In the genomic region with DNA sequence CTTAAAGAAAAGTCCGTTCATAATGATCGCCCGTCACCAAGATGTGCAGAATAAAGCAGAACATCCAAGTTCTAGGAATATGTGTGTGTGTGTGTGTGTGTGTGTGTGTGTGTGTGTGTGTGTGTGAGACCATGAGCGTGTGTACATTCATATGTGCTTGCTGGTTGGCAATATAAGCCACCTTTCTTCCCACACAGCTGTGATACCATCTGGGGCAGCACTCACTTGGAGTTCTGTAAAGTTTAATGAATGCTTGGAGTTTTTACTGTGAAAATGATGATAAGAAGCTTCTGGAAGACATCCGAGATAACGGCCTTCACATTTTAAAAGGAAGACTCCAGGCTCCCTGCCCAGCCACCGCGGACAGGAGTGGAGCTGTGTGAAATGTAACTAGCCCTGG, we compare ENCODE assay signal across 14 mouse cellular contexts.
DNase-seq lines count a peak whose midpoint lies in the region; ATAC-seq and TF ChIP-seq lines count a peak whose summit lies in the region.
"Had no signal": no experiment of that assay in that cellular context is flagged by ENCODE, and none has a peak within 500 bp of the region (broad histone marks: within the 10 kb centered on the region; RNA-seq: fewer than 3 reads in every experiment).

No protein-coding gene starts in this region.

- WGBS in forebrain, postnatal 0 days = 65% methylated on average over 8 of the region's 8 CpGs
- 95% methylated on average over 8 of the region's 8 CpGs for WGBS in forebrain, embryonic 10.5 days
- 47% methylated on average over 8 of the region's 8 CpGs for WGBS in lung, embryonic 14.5 days
- 71% methylated on average over 8 of the region's 8 CpGs for WGBS in stomach, embryonic 15.5 days

- H3K4me1 ChIP-seq in forebrain, postnatal 0 days (ENCODE audit: insufficient read depth) = no peaks in the 10 kb centered on the region
- H3K4me1 ChIP-seq in forebrain, embryonic 10.5 days = no peaks in the 10 kb centered on the region
- no peaks in the 10 kb centered on the region for H3K4me1 ChIP-seq in lung, embryonic 14.5 days (ENCODE audit: insufficient read depth)
- H3K4me1 ChIP-seq in stomach, embryonic 15.5 days = no peaks in the 10 kb centered on the region
- H3K4me1 ChIP-seq: hindbrain, embryonic 10.5 days; kidney, embryonic 15.5 days; liver, embryonic 12.5 days; midbrain, embryonic 12.5 days had no signal

- peak; percentile 71 for DNase-seq in forebrain, postnatal 0 days
- DNase-seq in forebrain, embryonic 10.5 days (ENCODE audit: extremely low spot score, low spot score) = no peak
- peak; percentile 47 for DNase-seq in lung, embryonic 14.5 days
- no peak for DNase-seq in lung, adult 18-20 months
- DNase-seq in layer of hippocampus, adult 2 months (ENCODE audit: low spot score in 2 of 2) = peak; percentile 42 to 68
- DNase-seq in liver = no peak
- DNase-seq: cerebellum, adult 9-10 months; lung, postnatal 4 days had no signal

- ATAC-seq in forebrain, postnatal 0 days = peak; percentile 51
- no peak; the same call in 1 of the 2 replicates for ATAC-seq in lung, embryonic 14.5 days (ENCODE audit: insufficient read depth)
- ATAC-seq in stomach, embryonic 15.5 days (ENCODE audit: insufficient read depth, low FRiP score, low read depth) = no peak
- ATAC-seq: inflammation-experienced regulatory T-cells, adult 6 months; liver, embryonic 12.5 days had no signal

- no peaks in the 10 kb centered on the region for H3K9me3 ChIP-seq in forebrain, postnatal 0 days (ENCODE audit: low read length)
- H3K9me3 ChIP-seq in forebrain, embryonic 10.5 days = no peaks in the 10 kb centered on the region
- H3K9me3 ChIP-seq in lung, embryonic 14.5 days (ENCODE audit: low read depth, low read length) = no peaks in the 10 kb centered on the region; the same call in 1 of the 2 replicates
- no peaks in the 10 kb centered on the region for H3K9me3 ChIP-seq in stomach, embryonic 15.5 days
- H3K9me3 ChIP-seq: kidney, embryonic 15.5 days; liver, embryonic 12.5 days; midbrain, embryonic 12.5 days had no signal

- peaks cover 3% of the 10 kb centered on the region; the same call in 1 of the 2 replicates for H3K36me3 ChIP-seq in forebrain, postnatal 0 days (ENCODE audit: insufficient read depth)
- no peaks in the 10 kb centered on the region for H3K36me3 ChIP-seq in forebrain, embryonic 10.5 days (replicated peaks)
- H3K36me3 ChIP-seq in lung, embryonic 14.5 days (ENCODE audit: insufficient read depth) = no peaks in the 10 kb centered on the region
- no peaks in the 10 kb centered on the region for H3K36me3 ChIP-seq in stomach, embryonic 15.5 days
- H3K36me3 ChIP-seq: kidney, embryonic 15.5 days; liver, embryonic 12.5 days; midbrain, embryonic 12.5 days had no signal

- no peak overlapping the region for H3K9ac ChIP-seq in forebrain, postnatal 0 days
- no peak overlapping the region for H3K9ac ChIP-seq in lung, embryonic 14.5 days
- no peak overlapping the region for H3K9ac ChIP-seq in stomach, embryonic 15.5 days
- H3K9ac ChIP-seq: kidney, embryonic 15.5 days; liver, embryonic 12.5 days; midbrain, embryonic 12.5 days had no signal

- H3K4me3 ChIP-seq in forebrain, postnatal 0 days (ENCODE audit: low read depth, low read length) = no peak overlapping the region
- no peak overlapping the region for H3K4me3 ChIP-seq in forebrain, embryonic 10.5 days
- H3K4me3 ChIP-seq in lung, embryonic 14.5 days (ENCODE audit: low read depth, low read length) = no peak overlapping the region
- H3K4me3 ChIP-seq in layer of hippocampus, adult 2 months = no peak overlapping the region
- no peak overlapping the region for H3K4me3 ChIP-seq in stomach, embryonic 15.5 days (replicated peaks)
- H3K4me3 ChIP-seq: hindbrain, embryonic 10.5 days; kidney, embryonic 15.5 days; liver, embryonic 12.5 days; midbrain, embryonic 12.5 days had no signal

- TF ChIP-seq CTCF in forebrain, postnatal 0 days (IDR thresholded peaks at IDR 0.05; ENCODE audit: low read depth) = no peak
- no peak for TF ChIP-seq CTCF in lung, embryonic 14.5 days (IDR thresholded peaks at IDR 0.05; ENCODE audit: low read depth)
- TF ChIP-seq CTCF in layer of hippocampus, adult 2 months (conservative IDR thresholded peaks at IDR 0.05) = no peak

- no peaks in the 10 kb centered on the region for H3K27me3 ChIP-seq in forebrain, postnatal 0 days (ENCODE audit: insufficient read depth, low read length)
- H3K27me3 ChIP-seq in forebrain, embryonic 10.5 days (ENCODE audit: poor library complexity, severe bottlenecking) = no peaks in the 10 kb centered on the region
- H3K27me3 ChIP-seq in lung, embryonic 14.5 days (ENCODE audit: insufficient read depth, low read length) = no peaks in the 10 kb centered on the region
- no peaks in the 10 kb centered on the region for H3K27me3 ChIP-seq in stomach, embryonic 15.5 days (replicated peaks)
- H3K27me3 ChIP-seq: kidney, embryonic 15.5 days; liver, embryonic 12.5 days; midbrain, embryonic 12.5 days had no signal

- 0 out of 2 replicates have a peak overlapping the region, but pooled peaks have one; percentile 23 for H3K27ac ChIP-seq in forebrain, postnatal 0 days (ENCODE audit: low read depth, low read length)
- no peak overlapping the region for H3K27ac ChIP-seq in forebrain, embryonic 10.5 days
- H3K27ac ChIP-seq in lung, embryonic 14.5 days (ENCODE audit: low read depth) = no peak overlapping the region
- peak overlapping the region; percentile 50 for H3K27ac ChIP-seq in layer of hippocampus, adult 2 months
- H3K27ac ChIP-seq in stomach, embryonic 15.5 days = 0 out of 2 replicates have a peak overlapping the region, but pooled peaks have one; percentile 26
- H3K27ac ChIP-seq: hindbrain, embryonic 10.5 days; kidney, embryonic 15.5 days; liver, embryonic 12.5 days; midbrain, embryonic 12.5 days had no signal

- H3K4me2 ChIP-seq in forebrain, postnatal 0 days (ENCODE audit: low read depth) = no peak overlapping the region
- H3K4me2 ChIP-seq in lung, embryonic 14.5 days = no peak overlapping the region
- 0 out of 2 replicates have a peak overlapping the region, but pooled peaks have one; percentile 10 for H3K4me2 ChIP-seq in stomach, embryonic 15.5 days
- H3K4me2 ChIP-seq: kidney, embryonic 15.5 days; liver, embryonic 12.5 days; midbrain, embryonic 12.5 days had no signal

Comparison
In these comparisons a context has a peak if more than half of its experiments do, and no peak if none do; other contexts are left out.
1. DNase-seq: peak in forebrain, postnatal 0 days (single experiment), lung, embryonic 14.5 days (single experiment) and layer of hippocampus, adult 2 months (2 of 2); none in forebrain, embryonic 10.5 days (single experiment), lung, adult 18-20 months (0 of 2) and liver (single experiment).
2. H3K27ac ChIP-seq: peak in forebrain, postnatal 0 days (single experiment), layer of hippocampus, adult 2 months (single experiment) and stomach, embryonic 15.5 days (single experiment); none in forebrain, embryonic 10.5 days (single experiment) and lung, embryonic 14.5 days (single experiment).